Mouse (Mus musculus) telencephalon, adult 2 months (tissue): ENCODE results near the gene Scfd2.

Source experiments
- DNase-seq: peaks from one replicate; pipeline ENCODE4 v3.0.0-alpha.2; 2011; ENCODE audit warnings: low read depth, low spot score

Scfd2 gene

DNA sequence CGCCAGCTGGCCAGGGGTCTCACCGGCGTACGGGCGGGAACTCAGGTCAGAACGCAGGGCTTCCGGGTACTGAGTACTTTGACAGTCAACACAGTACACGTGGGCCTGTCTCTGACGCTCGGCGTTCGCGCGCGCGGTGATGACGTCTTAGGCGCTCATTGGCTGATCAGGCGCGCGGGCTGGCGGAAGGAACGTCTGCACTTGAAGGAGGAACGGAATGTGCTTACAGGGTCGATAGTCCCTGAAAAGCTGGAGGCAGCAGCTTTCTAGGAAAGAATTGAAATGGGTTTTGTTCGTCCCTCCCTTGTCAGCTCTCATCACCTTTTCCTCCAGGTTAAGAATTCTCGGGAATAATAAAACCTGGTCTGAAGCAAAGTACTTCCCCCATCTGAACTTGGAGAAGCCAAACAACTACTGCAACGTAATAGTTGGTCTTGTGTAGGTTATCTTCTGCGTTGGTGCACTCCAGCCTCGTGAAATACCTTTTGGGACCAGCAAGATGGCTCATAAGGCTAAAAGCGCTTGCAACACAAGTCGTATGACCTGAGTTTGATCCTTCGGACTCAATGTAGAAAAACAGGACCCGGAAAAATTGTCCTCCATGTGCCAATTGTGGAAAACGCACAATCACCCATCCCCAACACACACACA lies at the start of gene Scfd2:
Scfd2 (minus strand) TSS at position 130 of the 651 bp plus-strand sequence.
- peak; percentile 90 for DNase-seq

- DNase-seq, result no peak
Observed at GRCm38 (mm10) chr5:74571767-74572166, 40.2 kb upstream of the Scfd2 start.

DNA sequence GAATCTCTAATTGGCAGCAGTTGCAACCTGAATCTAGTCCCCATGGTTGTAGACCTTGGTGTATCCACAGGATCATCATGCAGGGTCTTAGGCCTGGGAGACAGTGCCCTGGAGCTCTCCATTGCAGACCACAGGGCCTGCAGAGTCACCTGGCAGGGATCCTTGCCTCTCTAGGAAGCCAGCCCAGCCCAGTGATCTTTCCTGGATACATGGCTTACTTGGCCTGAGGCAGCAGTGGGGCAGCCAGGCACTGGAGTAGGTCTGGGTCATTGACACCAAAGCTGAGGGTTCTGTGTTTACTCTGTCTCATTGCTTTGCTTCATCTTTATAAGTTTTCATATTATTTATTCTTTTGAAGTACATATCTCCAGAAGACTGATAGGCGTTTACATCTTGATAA lies 29.6 kb upstream of the Scfd2 start:
- DNase-seq, result no peak

DNA sequence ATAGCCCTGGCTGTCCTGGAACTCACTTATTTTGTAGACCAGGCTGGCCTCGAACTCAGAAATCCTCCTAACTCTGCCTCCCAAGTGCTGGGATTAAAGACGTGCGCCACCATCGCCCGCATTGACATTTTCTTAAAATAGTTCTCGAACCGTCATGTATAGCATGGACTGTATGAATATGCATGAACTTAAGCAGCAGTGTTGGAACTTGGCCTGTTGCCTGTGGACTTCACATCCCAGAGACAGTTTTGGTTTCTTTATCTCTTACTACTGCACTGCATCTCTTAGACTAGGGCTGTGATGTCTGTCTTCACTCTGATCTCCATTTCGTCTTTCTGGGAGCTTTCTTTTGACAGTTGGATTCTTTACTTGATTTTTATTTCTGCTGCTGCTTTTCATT lies 18.0 kb upstream of the Scfd2 start:
- DNase-seq, result peak; percentile 29

DNA sequence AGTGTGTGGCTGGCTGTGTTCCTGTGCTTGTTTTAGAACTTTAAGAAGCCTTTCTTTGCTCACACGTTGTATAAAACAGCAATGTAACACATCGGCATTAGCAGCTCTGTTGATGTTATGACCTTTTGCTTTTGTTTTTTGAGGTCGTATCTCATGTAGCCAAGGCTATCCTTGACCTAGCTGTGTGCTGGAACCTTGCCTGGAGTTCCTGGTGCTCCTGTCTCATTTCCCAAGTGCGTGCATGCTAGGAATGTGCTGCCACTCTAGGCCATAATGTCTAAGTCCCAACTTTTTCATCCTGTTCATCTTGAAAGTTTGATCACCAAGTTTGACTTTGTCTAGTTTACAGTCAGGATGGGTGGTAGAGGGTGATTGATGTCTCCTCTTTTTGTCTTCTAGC lies 14.0 kb upstream of the Scfd2 start:
- DNase-seq, result no peak

DNA sequence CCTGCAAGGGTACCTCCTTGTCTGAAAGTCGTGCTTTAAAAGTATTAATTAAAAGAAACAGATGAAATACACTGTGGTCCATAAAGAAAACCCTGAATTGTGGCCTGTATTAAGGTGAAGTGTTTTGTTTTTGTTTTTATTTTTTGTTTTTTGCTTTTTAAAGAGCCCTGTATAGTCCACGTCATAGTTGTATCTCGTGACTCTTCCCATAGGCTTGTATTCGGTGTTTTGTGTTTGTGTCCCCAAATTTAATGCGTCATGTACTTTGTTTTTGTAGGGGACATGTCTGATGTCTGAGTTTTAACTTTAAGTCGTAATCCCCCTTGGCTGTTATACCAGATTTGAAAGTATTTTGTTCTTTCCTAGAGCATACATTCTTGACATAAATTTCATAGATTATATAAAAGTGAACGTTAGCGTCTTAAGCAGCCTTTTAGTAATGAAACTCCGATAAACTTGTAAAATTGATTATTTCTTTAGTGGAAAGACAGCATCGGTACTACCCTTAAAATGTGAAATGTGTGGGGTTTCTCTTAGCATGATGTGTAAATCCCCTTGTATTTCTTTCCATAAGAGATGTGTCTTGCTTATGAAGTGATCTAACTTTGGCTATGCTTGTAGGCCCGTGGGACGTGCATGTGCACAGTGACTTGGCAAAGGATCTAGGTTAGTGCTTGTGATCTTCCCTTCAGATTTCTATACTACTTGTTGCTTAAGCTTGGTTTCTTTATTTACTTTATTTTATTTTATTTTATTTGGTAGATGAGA lies 4.8 kb upstream of the Scfd2 start:
- no peak for DNase-seq

DNA sequence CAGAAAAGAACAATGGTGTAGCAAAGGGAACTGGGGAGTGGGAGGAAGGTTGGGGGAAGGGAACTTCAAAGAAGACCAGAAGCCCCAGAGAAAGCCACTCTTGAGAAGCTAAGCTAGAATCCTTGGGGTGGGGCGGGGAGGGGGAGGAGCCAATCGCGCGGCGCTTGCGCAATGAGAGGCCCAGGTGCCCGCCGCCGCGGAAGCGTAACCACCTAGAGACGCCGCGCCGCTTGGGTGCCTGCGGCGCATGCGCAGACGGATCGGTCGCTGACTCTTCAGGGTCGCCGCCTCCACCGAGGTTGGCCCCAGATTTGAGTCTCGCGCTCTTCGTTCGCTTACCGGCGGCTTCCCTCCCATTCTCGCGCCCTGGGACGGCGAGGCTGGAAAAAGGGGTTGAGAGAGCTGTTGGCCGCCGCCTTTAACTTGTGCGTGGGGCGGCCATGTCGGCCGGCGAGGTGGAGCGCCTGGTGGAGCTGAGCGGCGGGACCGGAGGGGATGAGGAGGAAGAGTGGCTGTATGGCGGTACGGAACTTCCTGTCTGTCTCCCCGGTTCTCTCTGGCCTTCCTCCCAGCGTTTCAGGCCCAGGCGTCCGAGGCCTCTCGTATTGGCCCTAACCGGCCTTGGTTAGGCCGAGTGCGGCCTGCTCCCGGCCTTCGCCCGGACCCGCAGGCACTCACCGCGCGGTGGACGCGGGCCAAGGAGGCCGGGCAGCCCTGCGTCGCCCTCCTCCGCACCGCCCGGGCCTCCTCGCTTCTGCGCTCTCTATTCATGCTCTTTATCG lies 3.9 kb upstream of the Scfd2 start, which contains the start of gene Fip1l1:
Fip1l1 (plus strand) TSS at position 210 of the 782 bp plus-strand sequence.
- peak; percentile 90 for DNase-seq

- DNase-seq, result no peak
Observed at GRCm38 (mm10) chr5:74530785-74531184, 774 bp downstream of the Scfd2 start.

GRCm38 (mm10) chr5:74527025-74527424 lies 4.5 kb downstream of the Scfd2 start:
- no peak for DNase-seq

DNA sequence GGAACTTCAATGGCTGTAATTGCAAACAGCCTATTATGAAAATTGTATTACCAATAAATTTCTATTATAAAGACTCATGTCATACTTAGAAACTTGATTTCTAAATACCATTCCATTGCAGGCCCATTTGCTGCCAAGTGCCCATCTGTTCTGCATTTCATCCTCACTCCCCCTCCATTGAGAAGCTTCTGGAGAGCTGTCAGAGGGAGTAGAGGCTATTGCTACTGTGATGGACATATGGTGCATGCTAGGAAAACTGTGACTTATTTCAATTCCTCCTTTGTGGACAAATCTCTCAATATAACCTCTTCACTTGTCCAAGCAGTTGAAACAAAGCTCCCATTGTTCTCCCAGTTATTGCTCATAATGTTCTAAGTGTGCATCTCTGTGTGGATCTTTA lies 19.9 kb downstream of the Scfd2 start:
- DNase-seq, result peak; percentile 53

DNA sequence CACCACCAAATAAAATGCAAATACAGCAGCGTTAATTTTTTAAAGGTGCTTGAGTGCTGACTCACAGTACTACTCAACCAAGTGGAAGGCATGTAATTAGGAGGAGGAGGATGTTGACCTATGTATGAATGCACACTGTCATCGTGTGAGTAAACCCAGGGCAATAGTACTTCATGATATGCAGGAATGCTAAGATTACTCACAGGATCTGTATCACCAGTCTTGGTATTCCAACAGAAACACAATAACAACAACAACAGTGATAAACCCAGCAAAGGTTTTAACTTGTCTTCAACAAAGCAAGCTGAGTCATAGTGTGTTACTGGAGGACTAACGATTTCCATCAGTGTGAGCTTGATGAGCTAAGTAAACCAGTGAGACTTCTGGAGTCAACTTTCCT lies 38.9 kb downstream of the Scfd2 start:
- DNase-seq, result no peak

- DNase-seq, result no peak
Observed at GRCm38 (mm10) chr5:74484646-74485045, 46.9 kb downstream of the Scfd2 start.

- DNase-seq, result peak; percentile 16
Observed at GRCm38 (mm10) chr5:74482633-74483032, 48.9 kb downstream of the Scfd2 start.

DNA sequence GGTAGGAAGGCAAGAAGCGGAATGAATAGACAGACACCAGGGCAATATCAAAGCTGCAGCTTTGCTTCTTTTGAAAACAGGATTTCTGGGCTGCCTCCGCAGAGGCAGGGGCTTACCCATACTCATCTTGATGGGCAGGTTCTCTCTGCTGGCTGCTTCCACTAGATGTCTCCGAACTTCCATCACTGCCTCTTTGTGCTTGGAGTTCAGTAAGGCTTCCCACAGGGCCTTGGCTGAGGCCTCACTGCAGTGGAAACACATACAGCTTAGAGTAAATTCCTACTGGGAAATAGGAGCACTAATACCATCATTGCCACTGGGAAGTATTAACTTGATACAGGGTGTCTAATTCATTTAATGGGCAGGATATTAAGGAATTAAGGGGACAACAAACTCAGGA lies 49.5 kb downstream of the Scfd2 start:
- no peak for DNase-seq

DNA sequence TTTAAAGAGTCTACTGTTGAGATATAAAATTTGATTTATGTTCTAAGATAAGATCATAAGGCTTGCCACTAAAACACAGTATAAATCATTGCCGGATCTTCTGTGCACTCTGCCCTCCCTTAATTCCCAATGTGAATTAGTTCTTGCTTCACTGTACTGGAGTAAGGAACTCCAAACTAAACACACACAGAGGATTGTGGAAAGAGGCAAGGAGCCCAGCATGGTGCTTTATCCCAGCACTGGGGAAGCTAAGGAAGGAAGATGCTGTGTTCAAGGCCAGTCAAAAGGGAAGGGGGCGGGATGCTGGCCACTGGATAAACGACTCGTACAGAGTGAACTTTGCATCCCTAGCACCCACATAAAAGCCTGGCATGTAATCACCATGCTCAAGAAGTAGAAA lies 51.1 kb downstream of the Scfd2 start:
- DNase-seq, result no peak

GRCm38 (mm10) chr5:74479947-74480346 lies 51.6 kb downstream of the Scfd2 start:
- no peak for DNase-seq

GRCm38 (mm10) chr5:74479157-74479556 lies 52.4 kb downstream of the Scfd2 start:
- DNase-seq, result no peak

GRCm38 (mm10) chr5:74476551-74476950 lies 55.0 kb downstream of the Scfd2 start:
- no peak for DNase-seq

DNA sequence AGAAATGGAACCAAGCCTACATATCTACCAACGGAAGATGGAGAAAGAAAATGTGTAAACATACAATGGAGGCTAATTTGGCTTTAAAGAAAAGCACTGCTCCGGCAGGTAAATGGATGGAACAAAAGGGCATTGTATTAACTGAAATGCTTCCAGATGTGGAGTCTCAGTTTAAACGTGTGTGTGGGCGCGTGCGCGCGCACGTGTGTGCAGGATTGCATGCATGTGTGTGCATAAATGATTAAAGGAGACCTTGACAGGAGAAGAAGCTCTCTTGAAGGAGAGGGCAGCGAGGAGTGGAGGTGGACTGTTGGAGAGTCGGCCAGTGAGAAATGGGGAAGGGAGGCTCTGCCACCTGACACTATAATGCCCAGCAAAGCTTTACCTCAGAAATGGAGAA lies 58.4 kb downstream of the Scfd2 start:
- no peak for DNase-seq

DNA sequence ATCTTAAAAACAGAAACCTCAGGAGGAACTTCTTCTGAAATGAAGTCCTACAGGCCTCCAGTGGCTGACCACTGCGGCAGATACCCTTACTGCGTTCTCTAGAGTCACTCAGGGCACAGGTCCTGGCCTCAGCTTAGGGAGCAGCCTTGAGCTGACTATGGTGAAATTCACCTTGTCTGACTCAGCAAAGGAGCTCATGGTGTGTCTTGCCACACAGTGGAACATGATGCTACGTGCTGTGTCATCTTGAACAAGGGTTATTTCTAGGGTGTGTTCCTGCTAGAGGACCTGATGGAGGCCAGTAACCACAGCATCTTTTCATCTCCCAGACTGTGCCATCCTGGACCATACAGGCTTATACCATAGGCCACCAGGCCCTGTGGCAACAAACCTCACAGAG lies 60.7 kb downstream of the Scfd2 start:
- no peak for DNase-seq

- no peak for DNase-seq
Observed at GRCm38 (mm10) chr5:74469620-74470019, 61.9 kb downstream of the Scfd2 start.

DNA sequence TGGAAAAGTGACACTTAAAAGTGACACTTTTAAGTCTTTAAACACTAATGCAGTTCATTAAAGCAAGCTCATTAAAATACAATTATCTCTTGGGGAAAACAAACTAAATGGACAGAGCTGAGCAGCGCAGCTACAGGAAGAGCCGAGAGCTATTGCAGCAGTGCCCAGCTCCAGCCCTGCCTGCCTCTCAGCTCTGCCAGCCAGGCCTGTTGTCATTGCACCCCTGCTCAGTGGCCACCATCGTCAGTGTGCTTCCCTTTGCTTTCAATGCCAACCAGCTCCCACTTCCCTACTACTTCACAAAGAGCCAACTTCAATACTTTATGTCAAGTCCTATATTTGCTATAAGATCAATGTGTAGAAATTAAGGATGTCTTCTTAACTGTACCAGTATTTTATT lies 63.8 kb downstream of the Scfd2 start:
- no peak for DNase-seq
